Mouse (Mus musculus): ENCODE measurements around the gene Arnt2. TPM values are rescaled to one million over a fixed set of nuclear protein-coding genes. Genes with fewer than 3 reads are reported as not detected.
A peak's percentile ranks its signal among the peaks of the same experiment; 100 is the strongest.

The Arnt2 gene
- polyA plus RNA-seq, 1 experiment from 2014 or later: 7.6 TPM

GRCm38 (mm10) chr7:84212112-84212511 lies 197.9 kb downstream of the Arnt2 start:
- DNase-seq (ENCODE audit: low spot score) (peak; percentile 21), ATAC-seq (ENCODE audit: low read depth) (no peak)
- Histone ChIP-seq H3K9ac (ENCODE audit: low read depth, low read length) (no peak overlapping the region), H3K36me3 (ENCODE audit: control insufficient read depth, insufficient read depth, low read length) (no peaks in the 10 kb centered on the region), H3K4me3 (ENCODE audit: low read depth, low read length) (no peak overlapping the region), H3K9me3 (ENCODE audit: control insufficient read depth, low read length) (no peaks in the 10 kb centered on the region), H3K4me2 (ENCODE audit: low read depth, low read length) (no peak overlapping the region), H3K27ac (replicated peaks; ENCODE audit: low read depth, low read length) (no peak overlapping the region), H3K27me3 (replicated peaks; ENCODE audit: control insufficient read depth, insufficient read depth, low read length) (no peaks in the 10 kb centered on the region), H3K4me1 (ENCODE audit: control insufficient read depth, insufficient read depth, low read length) (no peaks in the 10 kb centered on the region; the same call in 1 of the 2 replicates)
- 26% methylated on average over 1 of the region's 1 CpGs for WGBS

- no peak for DNase-seq (ENCODE audit: low spot score)
- no peak overlapping the region for H3K9ac ChIP-seq (ENCODE audit: low read depth, low read length)
- no peaks in the 10 kb centered on the region for H3K9me3 ChIP-seq (ENCODE audit: control insufficient read depth, low read length)
- H3K27ac ChIP-seq (replicated peaks; ENCODE audit: low read depth, low read length): no peak overlapping the region
- H3K4me2 ChIP-seq (ENCODE audit: low read depth, low read length): no peak overlapping the region
- no peaks in the 10 kb centered on the region for H3K27me3 ChIP-seq (replicated peaks; ENCODE audit: control insufficient read depth, insufficient read depth, low read length)
- H3K36me3 ChIP-seq (ENCODE audit: control insufficient read depth, insufficient read depth, low read length): no peaks in the 10 kb centered on the region
- ATAC-seq (ENCODE audit: low read depth): no peak
- H3K4me3 ChIP-seq (ENCODE audit: low read depth, low read length): no peak overlapping the region
- no peaks in the 10 kb centered on the region; the same call in 1 of the 2 replicates for H3K4me1 ChIP-seq (ENCODE audit: control insufficient read depth, insufficient read depth, low read length)
- 64% methylated on average over 10 of the region's 10 CpGs for WGBS
Observed at GRCm38 (mm10) chr7:84210585-84211291, 199.2 kb downstream of the Arnt2 start.

- 55% methylated on average over 3 of the region's 3 CpGs for WGBS
- ATAC-seq (ENCODE audit: low read depth) (no peak), DNase-seq (ENCODE audit: low spot score) (peak; percentile 68)
- H3K27me3 ChIP-seq (replicated peaks; ENCODE audit: control insufficient read depth, insufficient read depth, low read length): no peaks in the 10 kb centered on the region
- no peaks in the 10 kb centered on the region for H3K9me3 ChIP-seq (ENCODE audit: control insufficient read depth, low read length)
- no peak overlapping the region for H3K9ac ChIP-seq (ENCODE audit: low read depth, low read length)
- no peak overlapping the region for H3K27ac ChIP-seq (replicated peaks; ENCODE audit: low read depth, low read length)
- no peaks in the 10 kb centered on the region for H3K4me1 ChIP-seq (ENCODE audit: control insufficient read depth, insufficient read depth, low read length)
- H3K36me3 ChIP-seq (ENCODE audit: control insufficient read depth, insufficient read depth, low read length): no peaks in the 10 kb centered on the region
- H3K4me3 ChIP-seq (ENCODE audit: low read depth, low read length): no peak overlapping the region
- no peak overlapping the region for H3K4me2 ChIP-seq (ENCODE audit: low read depth, low read length)
Observed at GRCm38 (mm10) chr7:84203981-84204380, 206.0 kb downstream of the Arnt2 start.

- ATAC-seq (ENCODE audit: low read depth) (no peak), DNase-seq (ENCODE audit: low spot score) (peak; percentile 40)
- Histone ChIP-seq H3K4me1 (ENCODE audit: control insufficient read depth, insufficient read depth, low read length) (no peaks in the 10 kb centered on the region), H3K27me3 (replicated peaks; ENCODE audit: control insufficient read depth, insufficient read depth, low read length) (no peaks in the 10 kb centered on the region), H3K36me3 (ENCODE audit: control insufficient read depth, insufficient read depth, low read length) (no peaks in the 10 kb centered on the region), H3K4me3 (ENCODE audit: low read depth, low read length) (no peak overlapping the region), H3K4me2 (ENCODE audit: low read depth, low read length) (no peak overlapping the region), H3K9me3 (ENCODE audit: control insufficient read depth, low read length) (no peaks in the 10 kb centered on the region), H3K9ac (ENCODE audit: low read depth, low read length) (no peak overlapping the region), H3K27ac (replicated peaks; ENCODE audit: low read depth, low read length) (no peak overlapping the region)
- WGBS: 82% methylated on average over 13 of the region's 13 CpGs
Observed at GRCm38 (mm10) chr7:84201151-84202068, 208.6 kb downstream of the Arnt2 start.

- no peak overlapping the region for H3K27ac ChIP-seq (replicated peaks; ENCODE audit: low read depth, low read length)
- no peaks in the 10 kb centered on the region for H3K4me1 ChIP-seq (ENCODE audit: control insufficient read depth, insufficient read depth, low read length)
- no peak overlapping the region for H3K4me3 ChIP-seq (ENCODE audit: low read depth, low read length)
- no peak overlapping the region for H3K4me2 ChIP-seq (ENCODE audit: low read depth, low read length)
- H3K27me3 ChIP-seq (replicated peaks; ENCODE audit: control insufficient read depth, insufficient read depth, low read length): no peaks in the 10 kb centered on the region
- ATAC-seq (ENCODE audit: low read depth) (no peak), DNase-seq (ENCODE audit: low spot score) (no peak)
- H3K36me3 ChIP-seq (ENCODE audit: control insufficient read depth, insufficient read depth, low read length): no peaks in the 10 kb centered on the region
- 65% methylated on average over 6 of the region's 6 CpGs for WGBS
- H3K9me3 ChIP-seq (ENCODE audit: control insufficient read depth, low read length): no peaks in the 10 kb centered on the region
- no peak overlapping the region for H3K9ac ChIP-seq (ENCODE audit: low read depth, low read length)
Observed at GRCm38 (mm10) chr7:84197208-84197860, 212.6 kb downstream of the Arnt2 start.

Other genes with a start within 250 kb of the Arnt2 start
- gene Gm2115, start 118.8 kb upstream of the Arnt2 start, polyA plus RNA-seq (2014; fragmentation: Nextera tagmentation; extraction: Ambion mirVana): 1.3 and 1.4 TPM in 2 replicates
- gene Fah, start 196.5 kb upstream of the Arnt2 start, polyA plus RNA-seq (2014; fragmentation: Nextera tagmentation; extraction: Ambion mirVana): 7.0 and 7.4 TPM in 2 replicates

All from embryonic facial prominence, embryonic 14.5 days (tissue).